Mouse (Mus musculus) forebrain, postnatal 0 days (tissue): ENCODE results near the gene St3gal3. TPM values are rescaled to one million over a fixed set of nuclear protein-coding genes. Genes with fewer than 3 reads are reported as not detected.

Source experiments
- ATAC-seq: fragments of 200-750 bp; cut with Nextera tagmentation; 2 replicates; pipeline ENCODE4 v1.8.0; 2017; ENCODE audit warnings: mild to moderate bottlenecking, moderate library complexity
- DNase-seq: peaks from one replicate; pipeline ENCODE4 v3.0.0-alpha.2; 2015
- H3K27ac ChIP-seq: fragments of 300-500 bp; sonication (generic); 2 replicates; pipeline ENCODE4 v1.5.1; 2014; ENCODE audit warnings: low read depth, mild to moderate bottlenecking, antibody characterized with exemption, low read length, moderate library complexity, mixed read lengths
- H3K27me3 ChIP-seq: fragments of 300-500 bp; sonication (generic); 2 replicates; pipeline ENCODE4 v1.6.1; 2014; ENCODE audit warnings: mild to moderate bottlenecking, low read length, mixed read lengths; ENCODE audit not compliant: insufficient read depth
- H3K36me3 ChIP-seq: fragments of 300-500 bp; sonication (generic); 2 replicates; pipeline ENCODE4 v1.6.1; 2014; ENCODE audit warnings: mild to moderate bottlenecking, moderate library complexity; ENCODE audit not compliant: insufficient read depth
- H3K4me1 ChIP-seq: fragments of 300-500 bp; sonication (generic); 2 replicates; pipeline ENCODE4 v1.6.1; 2014; ENCODE audit warnings: antibody characterized with exemption; ENCODE audit not compliant: insufficient read depth
- H3K4me2 ChIP-seq: fragments of 300-500 bp; sonication (generic); 2 replicates; pipeline ENCODE4 v1.6.1; 2014; ENCODE audit warnings: low read depth, mild to moderate bottlenecking, moderate library complexity
- H3K4me3 ChIP-seq: fragments of 300-500 bp; sonication (generic); 2 replicates; pipeline ENCODE4 v1.5.1; 2014; ENCODE audit warnings: low read depth, low read length, mixed read lengths
- H3K9ac ChIP-seq: fragments of 300-500 bp; sonication (generic); 2 replicates; pipeline ENCODE4 v1.6.1; 2014; ENCODE audit warnings: mild to moderate bottlenecking
- H3K9me3 ChIP-seq: fragments of 300-500 bp; sonication (generic); 2 replicates; pipeline ENCODE4 v1.6.1; 2016; ENCODE audit warnings: low read length
- CTCF ChIP-seq: sonication (generic); IDR thresholded peaks from 2 replicates; pipeline ENCODE4 v1.5.1; 2016; ENCODE audit warnings: antibody characterized with exemption, control low read depth, low read depth
- WGBS: fragments of 180-500 bp; shearing (Covaris S2); extraction: QIAGEN DNeasy Blood & Tissue Kit; methylation state at CpG from one replicate; pipeline ENCODE4 v1.1.7; 2014; 5-methylcytosine and 5-hydroxymethylcytosine counted together
- polyA plus RNA-seq: library from polyadenylated mRNA; unstranded; fragments of >200 nt; fragmentation: Nextera tagmentation; extraction: Ambion mirVana; gene quantifications from 2 replicates; pipeline ENCODE4 v1.2.1, GENCODE M21; 2015
- total RNA-seq: library from RNA; depleted of rRNA; stranded (reverse); fragments of >200 nt; gene quantifications from 2 replicates; pipeline ENCODE4 v1.2.3, GENCODE M21; 2014

The St3gal3 gene
- total and polyA plus RNA-seq, 2 experiments from 2014 or later = 11.2 to 36.1 TPM

GRCm38 (mm10) chr4:118031132-118031775 is 103.5 kb downstream of the St3gal3 start:
- Histone ChIP-seq H3K4me3 (no peak overlapping the region), H3K9me3 (no peaks in the 10 kb centered on the region), H3K4me2 (no peak overlapping the region), H3K9ac (no peak overlapping the region), H3K27ac (no peak overlapping the region; the same call in 1 of the 2 replicates), H3K36me3 (no peaks in the 10 kb centered on the region; the same call in 1 of the 2 replicates), H3K4me1 (peaks cover 5% of the 10 kb centered on the region; the same call in 1 of the 2 replicates), H3K27me3 (no peaks in the 10 kb centered on the region)
- 43% methylated on average over 6 of the region's 6 CpGs for WGBS
- TF ChIP-seq CTCF = no peak
- DNase-seq = peak; percentile 60
- ATAC-seq = peak; percentile 49

GRCm38 (mm10) chr4:118030330-118030729 is 104.4 kb downstream of the St3gal3 start:
- Histone ChIP-seq H3K4me2 (no peak overlapping the region), H3K9ac (no peak overlapping the region), H3K4me3 (no peak overlapping the region), H3K36me3 (no peaks in the 10 kb centered on the region; the same call in 1 of the 2 replicates), H3K4me1 (peaks cover 5% of the 10 kb centered on the region; the same call in 1 of the 2 replicates), H3K27ac (peak overlapping the region; percentile 15; the same call in 1 of the 2 replicates), H3K9me3 (no peaks in the 10 kb centered on the region), H3K27me3 (no peaks in the 10 kb centered on the region)
- TF ChIP-seq CTCF = no peak
- ATAC-seq = no peak
- DNase-seq = no peak
- 80% methylated on average over 5 of the region's 5 CpGs for WGBS

GRCm38 (mm10) chr4:118029892-118030291 is 104.8 kb downstream of the St3gal3 start:
- H3K36me3 ChIP-seq = no peaks in the 10 kb centered on the region; the same call in 1 of the 2 replicates
- DNase-seq = peak; percentile 16
- peaks cover 5% of the 10 kb centered on the region; the same call in 1 of the 2 replicates for H3K4me1 ChIP-seq
- H3K4me2 ChIP-seq = no peak overlapping the region
- no peaks in the 10 kb centered on the region for H3K9me3 ChIP-seq
- H3K27me3 ChIP-seq = no peaks in the 10 kb centered on the region
- H3K27ac ChIP-seq = peak overlapping the region; percentile 15; the same call in 1 of the 2 replicates
- H3K9ac ChIP-seq = no peak overlapping the region
- 42% methylated on average over 6 of the region's 6 CpGs for WGBS
- ATAC-seq = peak; percentile 76
- H3K4me3 ChIP-seq = no peak overlapping the region
- TF ChIP-seq CTCF = no peak

GRCm38 (mm10) chr4:118028994-118029393 is 105.7 kb downstream of the St3gal3 start:
- WGBS = 27% methylated on average over 9 of the region's 9 CpGs
- no peak for TF ChIP-seq CTCF

GRCm38 (mm10) chr4:118025931-118026330 is 108.8 kb downstream of the St3gal3 start:
- TF ChIP-seq CTCF = no peak
- H3K4me2 ChIP-seq = no peak overlapping the region
- no peak overlapping the region for H3K9ac ChIP-seq
- 81% methylated on average over 7 of the region's 7 CpGs for WGBS
- ATAC-seq (no peak), DNase-seq (no peak)
- no peak overlapping the region for H3K4me3 ChIP-seq
- H3K36me3 ChIP-seq = no peaks in the 10 kb centered on the region; the same call in 1 of the 2 replicates
- no peak overlapping the region for H3K27ac ChIP-seq
- H3K27me3 ChIP-seq = no peaks in the 10 kb centered on the region
- peaks cover 5% of the 10 kb centered on the region; the same call in 1 of the 2 replicates for H3K4me1 ChIP-seq
- H3K9me3 ChIP-seq = no peaks in the 10 kb centered on the region

More at GRCm38 (mm10) chr4:118028994-118029393, 105.7 kb downstream of the St3gal3 start:
- DNase-seq = no peak
- H3K4me1 ChIP-seq = peaks cover 5% of the 10 kb centered on the region; the same call in 1 of the 2 replicates
- no peaks in the 10 kb centered on the region for H3K27me3 ChIP-seq
- H3K4me3 ChIP-seq = no peak overlapping the region
- no peaks in the 10 kb centered on the region for H3K9me3 ChIP-seq
- no peak for ATAC-seq
- H3K27ac ChIP-seq = 0 out of 2 replicates have a peak overlapping the region, but pooled peaks have one; percentile 29
- H3K36me3 ChIP-seq = no peaks in the 10 kb centered on the region; the same call in 1 of the 2 replicates
- H3K9ac ChIP-seq = no peak overlapping the region
- H3K4me2 ChIP-seq = no peak overlapping the region

- no peak for TF ChIP-seq CTCF
- WGBS = 86% methylated on average over 7 of the region's 7 CpGs
- no peak for DNase-seq
- H3K9ac ChIP-seq = no peak overlapping the region
- H3K4me1 ChIP-seq = peaks cover 5% of the 10 kb centered on the region; the same call in 1 of the 2 replicates
- H3K9me3 ChIP-seq = no peaks in the 10 kb centered on the region
- no peaks in the 10 kb centered on the region for H3K27me3 ChIP-seq
- ATAC-seq = no peak; the same call in 1 of the 2 replicates
- H3K36me3 ChIP-seq = no peaks in the 10 kb centered on the region; the same call in 1 of the 2 replicates
- no peak overlapping the region for H3K27ac ChIP-seq
- H3K4me3 ChIP-seq = no peak overlapping the region
- H3K4me2 ChIP-seq = no peak overlapping the region
These were observed 109.3 kb downstream of the St3gal3 start for GRCm38 (mm10) chr4:118025381-118025780.

- ATAC-seq = no peak
These were observed 111.9 kb downstream of the St3gal3 start for GRCm38 (mm10) chr4:118022811-118023210.

More at GRCm38 (mm10) chr4:118022811-118023210, 111.9 kb downstream of the St3gal3 start:
- H3K27ac ChIP-seq = no peak overlapping the region
- no peak overlapping the region for H3K4me3 ChIP-seq
- 82% methylated on average over 3 of the region's 3 CpGs for WGBS
- H3K4me1 ChIP-seq = no peaks in the 10 kb centered on the region
- no peak for TF ChIP-seq CTCF
- no peak overlapping the region for H3K9ac ChIP-seq
- H3K4me2 ChIP-seq = no peak overlapping the region
- DNase-seq = no peak
- no peaks in the 10 kb centered on the region; the same call in 1 of the 2 replicates for H3K36me3 ChIP-seq
- no peaks in the 10 kb centered on the region for H3K27me3 ChIP-seq
- H3K9me3 ChIP-seq = no peaks in the 10 kb centered on the region
